Mouse (Mus musculus) MEL (cell line): ENCODE data around the gene Jak3. TPM values are rescaled to one million over a fixed set of nuclear protein-coding genes. Genes with fewer than 3 reads are reported as not detected.

ENCODE experiments used
- DNase-seq: peaks from one replicate; pipeline ENCODE4 v3.0.0; 2011; ENCODE audit warnings: low read depth, low spot score
- H3K27ac ChIP-seq: 2 replicates; pipeline ENCODE4 v1.5.1; 2012; ENCODE audit warnings: low read depth, mild to moderate bottlenecking, control low read depth, low read length, moderate library complexity; ENCODE audit not compliant: control insufficient read depth
- H3K27me3 ChIP-seq, 2 experiments: fragments of 150-350 bp in 1 of 2; sonication (generic) in 1 of 2; 2 replicates each; pipeline ENCODE4 v1.6.1; 2012; ENCODE audit warnings: low read length in 2 of 2, mild to moderate bottlenecking in 2 of 2, improper control_type of control experiment in 1 of 2, moderate library complexity in 1 of 2; ENCODE audit not compliant: insufficient read depth in 2 of 2, control insufficient read depth in 1 of 2
- H3K36me3 ChIP-seq, 2 experiments: 2 replicates each; pipeline ENCODE4 v1.6.1; 2012 to 2014; ENCODE audit warnings: low read length in 2 of 2, improper control_type of control experiment in 1 of 2, inconsistent platforms in 1 of 2, mild to moderate bottlenecking in 1 of 2; ENCODE audit not compliant: insufficient read depth in 2 of 2, control insufficient read depth in 1 of 2
- H3K4me1 ChIP-seq, 2 experiments: fragments of 150-350 bp in 1 of 2; sonication (generic) in 1 of 2; 2 replicates each; pipeline ENCODE4 v1.6.1; 2012; ENCODE audit warnings: low read length in 2 of 2, improper control_type of control experiment in 1 of 2, mild to moderate bottlenecking in 1 of 2; ENCODE audit not compliant: insufficient read depth in 2 of 2, control insufficient read depth in 1 of 2
- H3K4me3 ChIP-seq, 2 experiments: fragments of 150-350 bp in 1 of 2; sonication (generic) in 1 of 2; 2 replicates each; pipeline ENCODE4 v1.5.1; 2012; ENCODE audit warnings: low read depth in 2 of 2, low read length in 2 of 2, mild to moderate bottlenecking in 2 of 2, moderate library complexity in 2 of 2, control low read depth in 1 of 2, improper control_type of control experiment in 1 of 2; ENCODE audit not compliant: control insufficient read depth in 1 of 2, insufficient read depth in 1 of 2
- H3K79me2 ChIP-seq: 2 replicates; pipeline ENCODE4 v1.6.1; 2012; ENCODE audit warnings: mild to moderate bottlenecking, low read length, moderate library complexity; ENCODE audit not compliant: control insufficient read depth, poor library complexity, insufficient read depth
- H3K9ac ChIP-seq: 2 replicates; pipeline ENCODE4 v1.6.1; 2012; ENCODE audit warnings: low read depth, mild to moderate bottlenecking, control low read depth, low read length, moderate library complexity; ENCODE audit not compliant: control insufficient read depth, poor library complexity, severe bottlenecking
- H3K9me3 ChIP-seq: fragments of 150-350 bp; sonication (generic); replicated peaks from 2 replicates; pipeline ENCODE4 v1.6.1; 2012; ENCODE audit warnings: mild to moderate bottlenecking, low read length, improper control_type of control experiment, moderate library complexity; ENCODE audit not compliant: insufficient read depth
- CHD1 ChIP-seq: IDR thresholded peaks from 2 replicates; pipeline ENCODE4 v1.6.1; 2012; ENCODE audit warnings: low read depth, mild to moderate bottlenecking, inconsistent platforms, low read length, improper control_type of control experiment
- CHD2 ChIP-seq: IDR thresholded peaks from 2 replicates; pipeline ENCODE4 v1.6.1; 2011; ENCODE audit warnings: low read length, improper control_type of control experiment
- E2F4 ChIP-seq: IDR thresholded peaks from 2 replicates; pipeline ENCODE4 v1.6.1; 2011; ENCODE audit warnings: low read depth, low read length, improper control_type of control experiment, borderline replicate concordance
- EP300 ChIP-seq, 2 experiments: IDR thresholded peaks; 2 replicates each; pipeline ENCODE4 v1.6.1; 2011; ENCODE audit warnings: improper control_type of control experiment in 2 of 2, low read length in 2 of 2, low read depth in 1 of 2, mild to moderate bottlenecking in 1 of 2
- ETS1 ChIP-seq: IDR thresholded peaks from 2 replicates; pipeline ENCODE4 v1.6.1; 2012; ENCODE audit warnings: low read depth, mild to moderate bottlenecking, inconsistent platforms, low read length, improper control_type of control experiment, moderate library complexity
- GATA1 ChIP-seq: IDR thresholded peaks from 2 replicates; pipeline ENCODE4 v1.6.1; 2011; ENCODE audit warnings: low read depth, low read length, improper control_type of control experiment
- HCFC1 ChIP-seq: IDR thresholded peaks from 2 replicates; pipeline ENCODE4 v1.6.1; 2012; ENCODE audit warnings: low read depth, mild to moderate bottlenecking, inconsistent platforms, low read length, improper control_type of control experiment, moderate library complexity
- JUND ChIP-seq: IDR thresholded peaks from 2 replicates; pipeline ENCODE4 v1.6.1; 2011; ENCODE audit warnings: low read depth, mild to moderate bottlenecking, improper control_type of control experiment, low read length
- KAT2A ChIP-seq: conservative IDR thresholded peaks from 2 replicates; pipeline ENCODE4 v1.6.1; 2012; ENCODE audit warnings: low read depth, low read length, improper control_type of control experiment, inconsistent platforms
- MAFK ChIP-seq: IDR thresholded peaks from 2 replicates; pipeline ENCODE4 v1.6.1; 2011; ENCODE audit warnings: low read depth, mild to moderate bottlenecking, low read length, improper control_type of control experiment, borderline replicate concordance
- MEF2A ChIP-seq: IDR thresholded peaks from 2 replicates; pipeline ENCODE4 v1.6.1; 2014; ENCODE audit warnings: low read depth, mild to moderate bottlenecking, inconsistent platforms, low read length, improper control_type of control experiment; ENCODE audit not compliant: poor library complexity, insufficient replicate concordance, severe bottlenecking; ENCODE audit errors: extremely low read depth
- MXI1 ChIP-seq: IDR thresholded peaks from 2 replicates; pipeline ENCODE4 v1.6.1; 2011; ENCODE audit warnings: mild to moderate bottlenecking, low read depth, low read length, improper control_type of control experiment
- NELFE ChIP-seq: IDR thresholded peaks from 2 replicates; pipeline ENCODE4 v1.6.1; 2011; ENCODE audit warnings: low read depth, low read length, improper control_type of control experiment
- NRF1 ChIP-seq: IDR thresholded peaks from 2 replicates; pipeline ENCODE4 v1.6.1; 2014; ENCODE audit warnings: low read depth, mild to moderate bottlenecking, inconsistent platforms, low read length, improper control_type of control experiment, moderate library complexity; ENCODE audit not compliant: poor library complexity, insufficient read depth, severe bottlenecking
- POLR2AphosphoS2 ChIP-seq: IDR thresholded peaks from 2 replicates; pipeline ENCODE4 v1.6.1; 2011; ENCODE audit warnings: low read length, improper control_type of control experiment
- POLR2AphosphoS5 ChIP-seq: IDR thresholded peaks from 2 replicates; pipeline ENCODE4 v1.6.1; 2012; ENCODE audit warnings: low read depth, borderline replicate concordance, mild to moderate bottlenecking, inconsistent platforms, low read length, moderate library complexity, mixed read lengths
- RAD21 ChIP-seq: IDR thresholded peaks from 2 replicates; pipeline ENCODE4 v1.6.1; 2011; ENCODE audit warnings: mild to moderate bottlenecking, low read depth, low read length, improper control_type of control experiment
- SMC3 ChIP-seq: IDR thresholded peaks from 2 replicates; pipeline ENCODE4 v1.6.1; 2011; ENCODE audit warnings: low read depth, low read length, improper control_type of control experiment
- TBP ChIP-seq: IDR thresholded peaks from 2 replicates; pipeline ENCODE4 v1.8.0; 2011; ENCODE audit warnings: low read depth, low read length, improper control_type of control experiment
- TCF12 ChIP-seq: IDR thresholded peaks from 2 replicates; pipeline ENCODE4 v1.6.1; 2014; ENCODE audit warnings: low read depth, mild to moderate bottlenecking, inconsistent platforms, low read length, improper control_type of control experiment, moderate library complexity
- ZC3H11A ChIP-seq: IDR thresholded peaks from 2 replicates; pipeline ENCODE4 v1.6.1; 2012; ENCODE audit warnings: low read depth, mild to moderate bottlenecking, inconsistent platforms, low read length, improper control_type of control experiment
- ZKSCAN1 ChIP-seq: IDR thresholded peaks from 2 replicates; pipeline ENCODE4 v1.6.1; 2012; ENCODE audit warnings: low read depth, mild to moderate bottlenecking, inconsistent platforms, low read length, improper control_type of control experiment, moderate library complexity
- polyA plus RNA-seq, 2 experiments: library from polyadenylated mRNA; stranded (reverse) in 1 of 2; unstranded in 1 of 2; fragments of >175 nt in 1 of 2; fragments of >200 nt in 1 of 2; gene quantifications; 2 replicates each; pipeline versions ENCODE4 v1.2.1 to v1.2.4; 2012; ENCODE audit warnings: low replicate concordance in 2 of 2, low read depth in 1 of 2; ENCODE audit not compliant: insufficient read length in 2 of 2, insufficient read depth in 1 of 2, missing spikeins in 1 of 2
- total RNA-seq: library from RNA; depleted of rRNA; stranded (reverse); fragments of 300-350 nt; gene quantifications from 2 replicates; pipeline ENCODE4 v1.2.3, GENCODE M21; 2012

Gene Jak3
- total and polyA plus RNA-seq, 3 experiments: 5.1 to 12.4 TPM; not detected in 1

- H3K9ac ChIP-seq: no peak overlapping the region
- no peak overlapping the region for H3K27ac ChIP-seq
- H3K4me3 ChIP-seq: peak overlapping the region; percentile 38 to 59
- H3K27me3 ChIP-seq: no peaks in the 10 kb centered on the region; a peak in 1 of 4 replicates
- TF ChIP-seq MEF2A (no peak), KAT2A (no peak), EP300 (IDR thresholded peaks at IDR 0.05; ENCODE audit: low read depth in 1 of 2, low read length in 2 of 2) (no peak), NRF1 (no peak)
- TF ChIP-seq, all 39 proteins: peak for 0
- no peaks in the 10 kb centered on the region for H3K36me3 ChIP-seq
- DNase-seq: no peak
- no peaks in the 10 kb centered on the region for H3K79me2 ChIP-seq
- no peaks in the 10 kb centered on the region for H3K9me3 ChIP-seq
- H3K4me1 ChIP-seq: no peaks in the 10 kb centered on the region
Observed at GRCm38 (mm10) chr8:71657816-71658215, 18.3 kb upstream of the Jak3 start.

- TF ChIP-seq HCFC1: no peak
- TF ChIP-seq TCF12: no peak
- TF ChIP-seq GATA1: 0 out of 2 replicates have a peak, but pooled peaks have one; percentile 12
- no peak for TF ChIP-seq CHD2
- TF ChIP-seq E2F4: no peak
- TF ChIP-seq POLR2AphosphoS2: no peak
- no peak for TF ChIP-seq POLR2AphosphoS5
- TF ChIP-seq RAD21: no peak
- TF ChIP-seq TBP: no peak
- TF ChIP-seq EP300 (IDR thresholded peaks at IDR 0.05; ENCODE audit: low read depth in 1 of 2, low read length in 2 of 2): no peak
- no peak for TF ChIP-seq KAT2A
- no peak for TF ChIP-seq CHD1
- no peak for TF ChIP-seq MXI1
- no peak for TF ChIP-seq JUND
- peak; percentile 75; the same call in 1 of the 2 replicates for TF ChIP-seq ZKSCAN1
- no peak for TF ChIP-seq NELFE
- no peak for TF ChIP-seq SMC3
- peak; percentile 30; the same call in 1 of the 2 replicates for TF ChIP-seq ETS1
- no peak for TF ChIP-seq MAFK
- TF ChIP-seq ZC3H11A: no peak
- peak overlapping the region; percentile 38 to 59; a peak in 3 of 4 replicates for H3K4me3 ChIP-seq
- H3K9ac ChIP-seq: no peak overlapping the region
- H3K9me3 ChIP-seq: no peaks in the 10 kb centered on the region
- peak; percentile 54 for DNase-seq
- no peaks in the 10 kb centered on the region for H3K4me1 ChIP-seq
- no peak overlapping the region for H3K27ac ChIP-seq
- H3K27me3 ChIP-seq: no peaks in the 10 kb centered on the region; a peak in 1 of 4 replicates
- no peaks in the 10 kb centered on the region for H3K79me2 ChIP-seq
- no peaks in the 10 kb centered on the region for H3K36me3 ChIP-seq
Observed at GRCm38 (mm10) chr8:71658515-71659049, 17.5 kb upstream of the Jak3 start.
